In the genomic region with DNA sequence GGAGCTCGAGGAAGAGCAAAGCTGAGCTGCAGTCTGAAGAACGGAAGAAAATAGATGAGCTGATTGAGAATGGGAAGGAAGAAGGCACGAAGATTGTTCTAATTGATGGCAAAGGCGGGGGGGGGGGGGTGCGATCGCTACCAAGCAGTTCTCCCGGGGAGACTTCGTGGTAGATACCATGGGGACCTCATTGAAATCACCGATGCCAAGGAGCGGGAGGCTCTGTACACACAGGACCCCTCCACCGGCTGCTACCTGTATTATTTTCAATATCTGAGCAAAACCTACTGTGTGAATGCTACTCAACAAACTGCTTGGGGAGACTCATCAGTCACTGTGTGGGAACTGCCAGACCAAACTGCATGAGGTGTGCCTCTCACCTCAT, we compare ENCODE assay signal across 9 mouse cellular contexts. TPM values are rescaled to one million over a fixed set of nuclear protein-coding genes. Genes with fewer than 3 reads are reported as not detected.
DNase-seq lines count a peak whose midpoint lies in the region; ATAC-seq and TF ChIP-seq lines count a peak whose summit lies in the region.
"Had no signal": no experiment of that assay in that cellular context is flagged by ENCODE, and none has a peak within 500 bp of the region (broad histone marks: within the 10 kb centered on the region; RNA-seq: fewer than 3 reads in every experiment).

No protein-coding gene starts in this region.

- no peak for TF ChIP-seq CTCF in lung, embryonic 14.5 days (IDR thresholded peaks at IDR 0.05; ENCODE audit: low read depth)

- H3K4me3 ChIP-seq in forebrain, embryonic 10.5 days: peak overlapping the region; percentile 38; the same call in 1 of the 2 replicates
- H3K4me3 ChIP-seq in forebrain, embryonic 11.5 days (ENCODE audit: low read depth, low read length): no peak overlapping the region
- no peak overlapping the region for H3K4me3 ChIP-seq in lung, embryonic 14.5 days (ENCODE audit: low read depth, low read length)
- no peak overlapping the region for H3K4me3 ChIP-seq in intestine, embryonic 16.5 days (ENCODE audit: low read length)
- H3K4me3 ChIP-seq in stomach, embryonic 14.5 days (ENCODE audit: low read depth, low read length): 0 out of 2 replicates have a peak overlapping the region, but pooled peaks have one; percentile 11
- H3K4me3 ChIP-seq: megakaryocyte, embryonic 14.5 days had no signal

- ATAC-seq in forebrain, embryonic 11.5 days (replicated peaks; ENCODE audit: low FRiP score): no peak
- no peak for ATAC-seq in lung, embryonic 14.5 days (ENCODE audit: insufficient read depth)
- ATAC-seq in intestine, embryonic 16.5 days: no peak
- no peak for ATAC-seq in stomach, embryonic 14.5 days (ENCODE audit: insufficient number of reproducible peaks, insufficient read depth, low FRiP score, low read depth)

- H3K9me3 ChIP-seq in forebrain, embryonic 10.5 days: no peaks in the 10 kb centered on the region
- H3K9me3 ChIP-seq in forebrain, embryonic 11.5 days (ENCODE audit: control insufficient read depth, low read length): no peaks in the 10 kb centered on the region
- no peaks in the 10 kb centered on the region for H3K9me3 ChIP-seq in lung, embryonic 14.5 days (ENCODE audit: low read depth, low read length)
- no peaks in the 10 kb centered on the region for H3K9me3 ChIP-seq in intestine, embryonic 16.5 days (ENCODE audit: control insufficient read depth, low read length)
- H3K9me3 ChIP-seq in stomach, embryonic 14.5 days (ENCODE audit: control insufficient read depth, low read depth, low read length): no peaks in the 10 kb centered on the region
- H3K9me3 ChIP-seq: megakaryocyte, embryonic 14.5 days had no signal

- WGBS in forebrain, embryonic 10.5 days: 76% methylated on average over 11 of the region's 11 CpGs
- 82% methylated on average over 11 of the region's 11 CpGs for whole genome bisulfite sequencing in forebrain, embryonic 11.5 days
- WGBS in lung, embryonic 14.5 days: 58% methylated on average over 11 of the region's 11 CpGs
- WGBS in intestine, embryonic 16.5 days: 73% methylated on average over 11 of the region's 11 CpGs
- 71% methylated on average over 9 of the region's 11 CpGs for WGBS in stomach, embryonic 14.5 days

- H3K4me2 ChIP-seq in forebrain, embryonic 11.5 days (ENCODE audit: low read depth, low read length, severe bottlenecking): no peak overlapping the region; the same call in 1 of the 2 replicates
- peak overlapping the region; percentile 58 for H3K4me2 ChIP-seq in lung, embryonic 14.5 days
- peak overlapping the region; percentile 40; the same call in 1 of the 2 replicates for H3K4me2 ChIP-seq in intestine, embryonic 16.5 days (ENCODE audit: low read depth, low read length)
- peak overlapping the region; percentile 40; the same call in 1 of the 2 replicates for H3K4me2 ChIP-seq in stomach, embryonic 14.5 days (replicated peaks; ENCODE audit: low read depth, low read length)

- peaks cover 13% of the 10 kb centered on the region for H3K27me3 ChIP-seq in forebrain, embryonic 10.5 days (ENCODE audit: poor library complexity, severe bottlenecking)
- H3K27me3 ChIP-seq in forebrain, embryonic 11.5 days (ENCODE audit: control insufficient read depth, insufficient read depth, low read length): no peaks in the 10 kb centered on the region
- no peaks in the 10 kb centered on the region for H3K27me3 ChIP-seq in lung, embryonic 14.5 days (ENCODE audit: insufficient read depth, low read length)
- no peaks in the 10 kb centered on the region for H3K27me3 ChIP-seq in intestine, embryonic 16.5 days (replicated peaks; ENCODE audit: control insufficient read depth, insufficient read depth, low read length)
- no peaks in the 10 kb centered on the region for H3K27me3 ChIP-seq in stomach, embryonic 14.5 days (ENCODE audit: control insufficient read depth, insufficient read depth, low read length)

- DNase-seq in forebrain, embryonic 10.5 days (ENCODE audit: extremely low spot score, low spot score): no peak
- no peak for DNase-seq in forebrain, embryonic 11.5 days (ENCODE audit: low spot score)
- DNase-seq in lung, embryonic 14.5 days: no peak
- no peak for DNase-seq in lung, postnatal 4 days
- DNase-seq in layer of hippocampus, postnatal 10 days (ENCODE audit: low spot score in 2 of 2): no peak
- no peak for DNase-seq in cerebellum, postnatal 36 days

- 0 out of 2 replicates have a peak overlapping the region, but pooled peaks have one; percentile 53 for H3K27ac ChIP-seq in forebrain, embryonic 10.5 days
- no peak overlapping the region for H3K27ac ChIP-seq in forebrain, embryonic 11.5 days (ENCODE audit: low read depth, low read length)
- H3K27ac ChIP-seq in lung, embryonic 14.5 days (ENCODE audit: low read depth): no peak overlapping the region
- no peak overlapping the region; the same call in 1 of the 2 replicates for H3K27ac ChIP-seq in intestine, embryonic 16.5 days (ENCODE audit: low read length)
- H3K27ac ChIP-seq in stomach, embryonic 14.5 days (ENCODE audit: low read length): no peak overlapping the region

- peaks cover 19% of the 10 kb centered on the region for H3K4me1 ChIP-seq in forebrain, embryonic 10.5 days
- peaks cover 3% of the 10 kb centered on the region; the same call in 1 of the 2 replicates for H3K4me1 ChIP-seq in forebrain, embryonic 11.5 days (replicated peaks; ENCODE audit: control insufficient read depth, insufficient read depth, low read length)
- H3K4me1 ChIP-seq in lung, embryonic 14.5 days (ENCODE audit: insufficient read depth): no peaks in the 10 kb centered on the region
- 0 out of 2 replicates have a peak, but pooled peaks cover 6% of the 10 kb centered on the region for H3K4me1 ChIP-seq in intestine, embryonic 16.5 days (ENCODE audit: control insufficient read depth, insufficient read depth, low read length)
- no peaks in the 10 kb centered on the region; the same call in 1 of the 2 replicates for H3K4me1 ChIP-seq in stomach, embryonic 14.5 days (ENCODE audit: control insufficient read depth, insufficient read depth, low read length)

- no peaks in the 10 kb centered on the region for H3K36me3 ChIP-seq in forebrain, embryonic 10.5 days (replicated peaks)
- no peaks in the 10 kb centered on the region for H3K36me3 ChIP-seq in forebrain, embryonic 11.5 days (ENCODE audit: control insufficient read depth, insufficient read depth, low read length)
- H3K36me3 ChIP-seq in lung, embryonic 14.5 days (ENCODE audit: insufficient read depth): no peaks in the 10 kb centered on the region
- no peaks in the 10 kb centered on the region for H3K36me3 ChIP-seq in intestine, embryonic 16.5 days (ENCODE audit: control insufficient read depth, insufficient read depth, low read length)
- no peaks in the 10 kb centered on the region for H3K36me3 ChIP-seq in stomach, embryonic 14.5 days (ENCODE audit: control insufficient read depth, insufficient read depth, low read length)

- no peak overlapping the region for H3K9ac ChIP-seq in forebrain, embryonic 11.5 days (ENCODE audit: low read length)
- no peak overlapping the region for H3K9ac ChIP-seq in lung, embryonic 14.5 days
- H3K9ac ChIP-seq in intestine, embryonic 16.5 days (ENCODE audit: low read depth, low read length): peak overlapping the region; percentile 52; the same call in 1 of the 2 replicates
- H3K9ac ChIP-seq in stomach, embryonic 14.5 days (replicated peaks; ENCODE audit: low read depth, low read length): no peak overlapping the region

RNA-seq across cellular contexts. Expression of gene Slfn9, which starts 20.0 kb away (rescaled TPM):
- polyA plus RNA-seq in forebrain, embryonic 10.5 days (2016; fragmentation: Nextera tagmentation; extraction: Ambion mirVana): 9.4 and 10.3 TPM in 2 replicates
- 9.3 and 9.8 TPM in 2 replicates for polyA plus RNA-seq in forebrain, embryonic 11.5 days (2014; fragmentation: Nextera tagmentation; extraction: Ambion mirVana)
- polyA plus RNA-seq in lung, embryonic 14.5 days (2014; fragmentation: Nextera tagmentation; extraction: Ambion mirVana): 34.4 and 36.1 TPM in 2 replicates
- polyA plus RNA-seq in intestine, embryonic 16.5 days (2015; fragmentation: Nextera tagmentation; extraction: Ambion mirVana): 12.2 and 14.1 TPM in 2 replicates
- 30.6 and 35.9 TPM in 2 replicates for polyA plus RNA-seq in stomach, embryonic 14.5 days (2014; fragmentation: Nextera tagmentation; extraction: Ambion mirVana)
- total RNA-seq in layer of hippocampus, postnatal 10 days (2021): under 1 TPM; 0.91 to 0.98 TPM

RNA-seq across cellular contexts. Expression of gene Slfn5, which starts 20.4 kb away (rescaled TPM):
- polyA plus RNA-seq in forebrain, embryonic 10.5 days (2016; fragmentation: Nextera tagmentation; extraction: Ambion mirVana): 0.31 and 0.38 TPM in 2 replicates
- 0.28 and 0.40 TPM in 2 replicates for polyA plus RNA-seq in forebrain, embryonic 11.5 days (2014; fragmentation: Nextera tagmentation; extraction: Ambion mirVana)
- 1.5 and 1.6 TPM in 2 replicates for polyA plus RNA-seq in lung, embryonic 14.5 days (2014; fragmentation: Nextera tagmentation; extraction: Ambion mirVana)
- polyA plus RNA-seq in intestine, embryonic 16.5 days (2015; fragmentation: Nextera tagmentation; extraction: Ambion mirVana): 1.5 and 1.8 TPM in 2 replicates
- 1.3 and 1.8 TPM in 2 replicates for polyA plus RNA-seq in stomach, embryonic 14.5 days (2014; fragmentation: Nextera tagmentation; extraction: Ambion mirVana)
- total RNA-seq in layer of hippocampus, postnatal 10 days (2021): 1 to 10 TPM; 4.0 to 4.3 TPM

RNA-seq across cellular contexts. Expression of gene Slfn8, which starts 49.0 kb away (rescaled TPM):
- polyA plus RNA-seq in forebrain, embryonic 10.5 days (2016; fragmentation: Nextera tagmentation; extraction: Ambion mirVana): 0.07 and 0.10 TPM in 2 replicates
- 0.15 and 0.16 TPM in 2 replicates for polyA plus RNA-seq in forebrain, embryonic 11.5 days (2014; fragmentation: Nextera tagmentation; extraction: Ambion mirVana)
- 0.55 and 0.75 TPM in 2 replicates for polyA plus RNA-seq in lung, embryonic 14.5 days (2014; fragmentation: Nextera tagmentation; extraction: Ambion mirVana)
- polyA plus RNA-seq in intestine, embryonic 16.5 days (2015; fragmentation: Nextera tagmentation; extraction: Ambion mirVana): 0.53 and 0.59 TPM in 2 replicates
- 0.78 and 0.86 TPM in 2 replicates for polyA plus RNA-seq in stomach, embryonic 14.5 days (2014; fragmentation: Nextera tagmentation; extraction: Ambion mirVana)
- under 1 TPM; 0.23 to 0.49 TPM for total RNA-seq in layer of hippocampus, postnatal 10 days (2021)

Comparison
In these comparisons a context has a peak if more than half of its experiments do, and no peak if none do; other contexts are left out.
1. H3K4me3 ChIP-seq: peak in forebrain, embryonic 10.5 days (single experiment) and stomach, embryonic 14.5 days (single experiment); none in forebrain, embryonic 11.5 days (single experiment), lung, embryonic 14.5 days (single experiment) and intestine, embryonic 16.5 days (single experiment).